ENCODE assay signal across 11 mouse cellular contexts in the genomic region with DNA sequence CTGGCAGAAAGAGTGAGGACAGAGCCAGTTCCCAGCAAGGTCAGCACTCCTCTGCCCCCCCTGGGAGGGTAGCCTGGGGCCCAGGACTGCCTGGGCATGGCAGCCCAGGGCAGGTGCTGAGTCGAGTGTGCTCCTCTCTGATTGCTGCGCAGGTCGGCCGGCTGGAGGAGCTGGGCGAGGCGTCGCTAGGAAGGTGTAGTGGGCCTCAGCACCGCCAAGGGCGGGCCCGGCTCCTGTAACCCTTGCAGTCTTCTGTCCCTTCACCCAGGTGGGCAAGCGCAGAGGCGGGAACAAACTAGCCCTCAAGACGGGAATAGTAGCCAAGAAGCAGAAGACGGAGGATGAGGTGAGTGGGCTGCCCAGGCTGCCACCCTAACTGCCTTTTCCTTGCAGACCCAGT. TPM values are rescaled to one million over a fixed set of nuclear protein-coding genes. Genes with fewer than 3 reads are reported as not detected.
A peak's percentile ranks its signal among the peaks of the same experiment; 100 is the strongest.
DNase-seq lines count a peak whose midpoint lies in the region; ATAC-seq lines count a peak whose summit lies in the region.
"Had no signal": no experiment of that assay in that cellular context is flagged by ENCODE, and none has a peak within 500 bp of the region (broad histone marks: within the 10 kb centered on the region; RNA-seq: fewer than 3 reads in every experiment).

No protein-coding gene starts in this region.

- H3K27ac ChIP-seq in lung, embryonic 15.5 days: no peak overlapping the region
- 0 out of 2 replicates have a peak overlapping the region, but pooled peaks have one; percentile 19 for H3K27ac ChIP-seq in intestine, embryonic 16.5 days (ENCODE audit: low read length)
- no peak overlapping the region for H3K27ac ChIP-seq in neural tube, embryonic 15.5 days (replicated peaks)

- WGBS in lung, embryonic 15.5 days: 77% methylated on average over 14 of the region's 14 CpGs
- 71% methylated on average over 14 of the region's 14 CpGs for WGBS in intestine, embryonic 16.5 days
- 89% methylated on average over 14 of the region's 14 CpGs for WGBS in neural tube, embryonic 15.5 days

- peaks cover 35% of the 10 kb centered on the region for H3K4me1 ChIP-seq in lung, embryonic 15.5 days
- peaks cover 26% of the 10 kb centered on the region for H3K4me1 ChIP-seq in intestine, embryonic 16.5 days (ENCODE audit: control insufficient read depth, insufficient read depth, low read length)
- peaks cover 38% of the 10 kb centered on the region for H3K4me1 ChIP-seq in neural tube, embryonic 15.5 days

- no peaks in the 10 kb centered on the region for H3K9me3 ChIP-seq in lung, embryonic 15.5 days
- no peaks in the 10 kb centered on the region for H3K9me3 ChIP-seq in intestine, embryonic 16.5 days (ENCODE audit: control insufficient read depth, low read length)
- H3K9me3 ChIP-seq in neural tube, embryonic 15.5 days (replicated peaks): no peaks in the 10 kb centered on the region

- DNase-seq in cerebellum, adult 9-10 months: peak; percentile 40
- no peak for DNase-seq in lung, postnatal 14 days
- DNase-seq in layer of hippocampus, postnatal 10 days (ENCODE audit: low spot score in 2 of 2): no peak
- no peak for DNase-seq in embryo, embryonic 10 days (ENCODE audit: low spot score)
- DNase-seq: cerebellum, postnatal 14 days had no signal

- H3K4me3 ChIP-seq in lung, embryonic 15.5 days: 0 out of 2 replicates have a peak overlapping the region, but pooled peaks have one; percentile 92
- H3K4me3 ChIP-seq in intestine, embryonic 16.5 days (ENCODE audit: low read length): peak overlapping the region; percentile 97; the same call in 1 of the 2 replicates
- H3K4me3 ChIP-seq in neural tube, embryonic 15.5 days (replicated peaks): no peak overlapping the region

- peak overlapping the region; percentile 90; the same call in 1 of the 2 replicates for H3K4me2 ChIP-seq in lung, embryonic 15.5 days
- peak overlapping the region; percentile 54 for H3K4me2 ChIP-seq in intestine, embryonic 16.5 days (ENCODE audit: low read depth, low read length)
- peak overlapping the region; percentile 92 for H3K4me2 ChIP-seq in neural tube, embryonic 15.5 days

- no peaks in the 10 kb centered on the region for H3K27me3 ChIP-seq in lung, embryonic 15.5 days
- H3K27me3 ChIP-seq in intestine, embryonic 16.5 days (replicated peaks; ENCODE audit: control insufficient read depth, insufficient read depth, low read length): no peaks in the 10 kb centered on the region
- no peaks in the 10 kb centered on the region for H3K27me3 ChIP-seq in neural tube, embryonic 15.5 days (replicated peaks)

- peak overlapping the region; percentile 99; the same call in 1 of the 2 replicates for H3K9ac ChIP-seq in lung, embryonic 15.5 days
- peak overlapping the region; percentile 99; the same call in 1 of the 2 replicates for H3K9ac ChIP-seq in intestine, embryonic 16.5 days (ENCODE audit: low read depth, low read length)
- peak overlapping the region; percentile 21; the same call in 1 of the 2 replicates for H3K9ac ChIP-seq in neural tube, embryonic 15.5 days (replicated peaks)

- ATAC-seq in cerebellum, adult (ENCODE audit: insufficient number of reproducible peaks, low FRiP score, low TSS enrichment): no peak
- no peak for ATAC-seq in lung, embryonic 15.5 days (ENCODE audit: borderline replicate concordance, extremely low read depth, low FRiP score, low TSS enrichment)
- ATAC-seq in intestine, embryonic 16.5 days: no peak
- no peak for ATAC-seq in neural tube, embryonic 15.5 days (ENCODE audit: low FRiP score)
- ATAC-seq: lung, postnatal 0 days had no signal

- peaks cover 42% of the 10 kb centered on the region for H3K36me3 ChIP-seq in lung, embryonic 15.5 days
- H3K36me3 ChIP-seq in intestine, embryonic 16.5 days (ENCODE audit: control insufficient read depth, insufficient read depth, low read length): peaks cover 15% of the 10 kb centered on the region
- peaks cover 35% of the 10 kb centered on the region for H3K36me3 ChIP-seq in neural tube, embryonic 15.5 days

RNA-seq across cellular contexts. Expression of a gene that starts 2.6 kb away (rescaled TPM):
- polyA plus RNA-seq in lung, embryonic 15.5 days (2015; fragmentation: Nextera tagmentation; extraction: Ambion mirVana): 107 and 118 TPM in 2 replicates
- polyA plus RNA-seq in intestine, embryonic 16.5 days (2015; fragmentation: Nextera tagmentation; extraction: Ambion mirVana): 79.0 and 81.4 TPM in 2 replicates
- polyA plus RNA-seq in neural tube, embryonic 15.5 days (2015; fragmentation: Nextera tagmentation; extraction: Ambion mirVana): 116 and 124 TPM in 2 replicates
- 100 to 1,000 TPM; 151 to 155 TPM for total RNA-seq in layer of hippocampus, postnatal 10 days (2021)

RNA-seq across cellular contexts. Expression of a gene that starts 4.2 kb away (rescaled TPM):
- polyA plus RNA-seq in lung, embryonic 15.5 days (2015; fragmentation: Nextera tagmentation; extraction: Ambion mirVana): 124 and 128 TPM in 2 replicates
- 139 and 144 TPM in 2 replicates for polyA plus RNA-seq in intestine, embryonic 16.5 days (2015; fragmentation: Nextera tagmentation; extraction: Ambion mirVana)
- polyA plus RNA-seq in neural tube, embryonic 15.5 days (2015; fragmentation: Nextera tagmentation; extraction: Ambion mirVana): 148 and 154 TPM in 2 replicates
- 100 to 1,000 TPM; 110 to 119 TPM for total RNA-seq in layer of hippocampus, postnatal 10 days (2021)

RNA-seq across cellular contexts. Expression of a gene that starts 7.4 kb away (rescaled TPM):
- 29.1 and 32.3 TPM in 2 replicates for polyA plus RNA-seq in lung, embryonic 15.5 days (2015; fragmentation: Nextera tagmentation; extraction: Ambion mirVana)
- 21.6 and 22.0 TPM in 2 replicates for polyA plus RNA-seq in intestine, embryonic 16.5 days (2015; fragmentation: Nextera tagmentation; extraction: Ambion mirVana)
- polyA plus RNA-seq in neural tube, embryonic 15.5 days (2015; fragmentation: Nextera tagmentation; extraction: Ambion mirVana): 54.9 and 55.5 TPM in 2 replicates
- total RNA-seq in layer of hippocampus, postnatal 10 days (2021): 100 to 1,000 TPM; 125 to 160 TPM

RNA-seq across cellular contexts. Expression of a gene that starts 14.9 kb away (rescaled TPM):
- not detected in 2 replicates for polyA plus RNA-seq in lung, embryonic 15.5 days (2015; fragmentation: Nextera tagmentation; extraction: Ambion mirVana)
- polyA plus RNA-seq in intestine, embryonic 16.5 days (2015; fragmentation: Nextera tagmentation; extraction: Ambion mirVana): 0.09 and 0.28 TPM in 2 replicates
- not detected in 2 replicates for polyA plus RNA-seq in neural tube, embryonic 15.5 days (2015; fragmentation: Nextera tagmentation; extraction: Ambion mirVana)
- not detected for total RNA-seq in layer of hippocampus, postnatal 10 days (2021)
- polyA plus RNA-seq: heart, postnatal 0 days; lung, postnatal 0 days had no signal

RNA-seq across cellular contexts. Expression of a gene that starts 30.6 kb away (rescaled TPM):
- 27.9 and 28.4 TPM in 2 replicates for polyA plus RNA-seq in lung, embryonic 15.5 days (2015; fragmentation: Nextera tagmentation; extraction: Ambion mirVana)
- 28.2 and 30.7 TPM in 2 replicates for polyA plus RNA-seq in intestine, embryonic 16.5 days (2015; fragmentation: Nextera tagmentation; extraction: Ambion mirVana)
- polyA plus RNA-seq in neural tube, embryonic 15.5 days (2015; fragmentation: Nextera tagmentation; extraction: Ambion mirVana): 60.6 and 68.3 TPM in 2 replicates
- total RNA-seq in layer of hippocampus, postnatal 10 days (2021): 10 to 100 TPM; 55.4 to 64.6 TPM

Comparison
In these comparisons a context has a peak if more than half of its experiments do, and no peak if none do; other contexts are left out.
1. H3K9ac ChIP-seq: peak in every context shown above with its lines; median percentile 99 in lung, embryonic 15.5 days; 99 in intestine, embryonic 16.5 days; 21 in neural tube, embryonic 15.5 days.